Mouse (Mus musculus) liver, postnatal 0 days (tissue): ENCODE data around the gene Hivep3.

ENCODE experiments used
- CTCF ChIP-seq: sonication (generic); IDR thresholded peaks from 2 replicates; pipeline ENCODE4 v1.5.1; 2016; ENCODE audit warnings: antibody characterized with exemption, low read depth
- EP300 ChIP-seq: IDR thresholded peaks from 2 replicates; pipeline ENCODE4 v1.6.1; 2016; ENCODE audit warnings: antibody characterized with exemption, low read depth, mild to moderate bottlenecking

GRCm38 (mm10) chr4:119968887-119969286, 235.3 kb downstream of the Hivep3 start:
- TF ChIP-seq CTCF = no peak
- no peak for TF ChIP-seq EP300
